Mouse (Mus musculus): Measurements from ENCODE around the gene Klrg1.
A peak's percentile ranks its signal among the peaks of the same experiment; 100 is the strongest.

Gene Klrg1

DNA sequence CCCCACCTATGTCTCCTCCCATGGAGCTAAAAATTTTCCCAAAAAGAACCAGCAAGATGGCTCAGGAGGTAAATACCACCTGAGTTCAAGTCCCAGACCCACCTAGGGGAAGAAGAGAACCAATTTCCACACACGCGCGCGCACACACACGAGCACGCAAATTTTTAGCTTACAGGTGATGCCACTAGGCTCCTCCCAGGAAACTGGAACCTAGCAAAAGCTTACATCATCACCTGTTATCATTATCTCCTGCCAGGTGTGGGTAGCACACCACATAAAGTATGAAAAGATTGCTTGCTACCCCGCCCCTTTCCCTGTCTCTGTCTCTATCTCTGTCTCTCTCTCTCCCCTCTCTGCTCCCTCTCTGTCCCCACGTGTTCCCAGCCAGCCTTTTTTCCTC, 10.4 kb upstream of the Klrg1 start:
- no peak for DNase-seq (ENCODE audit: low read depth, low spot score)

DNA sequence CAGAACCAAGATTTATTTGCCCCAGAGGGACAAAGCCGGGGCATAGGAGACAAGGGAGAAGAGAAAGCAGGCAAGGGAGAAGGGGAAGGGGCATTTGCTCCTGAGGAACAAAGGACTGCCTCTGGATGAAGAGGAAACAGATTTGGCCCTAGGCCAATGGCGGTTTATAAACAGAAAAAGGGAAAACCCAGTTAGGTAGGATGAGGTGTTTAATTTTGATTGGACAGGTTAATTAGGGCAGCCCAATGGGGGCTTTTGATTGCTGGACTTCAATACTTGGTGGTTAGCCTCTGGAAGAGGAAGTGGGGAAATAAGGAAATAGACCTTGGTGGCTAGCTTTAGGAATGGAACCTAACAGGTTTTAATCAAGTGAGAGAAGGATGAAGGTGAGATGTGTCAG, 9.5 kb upstream of the Klrg1 start:
- no peak for DNase-seq (ENCODE audit: low read depth, low spot score)

GRCm38 (mm10) chr6:122291735-122292134, 9.1 kb upstream of the Klrg1 start:
- no peak for DNase-seq (ENCODE audit: low read depth, low spot score)

DNA sequence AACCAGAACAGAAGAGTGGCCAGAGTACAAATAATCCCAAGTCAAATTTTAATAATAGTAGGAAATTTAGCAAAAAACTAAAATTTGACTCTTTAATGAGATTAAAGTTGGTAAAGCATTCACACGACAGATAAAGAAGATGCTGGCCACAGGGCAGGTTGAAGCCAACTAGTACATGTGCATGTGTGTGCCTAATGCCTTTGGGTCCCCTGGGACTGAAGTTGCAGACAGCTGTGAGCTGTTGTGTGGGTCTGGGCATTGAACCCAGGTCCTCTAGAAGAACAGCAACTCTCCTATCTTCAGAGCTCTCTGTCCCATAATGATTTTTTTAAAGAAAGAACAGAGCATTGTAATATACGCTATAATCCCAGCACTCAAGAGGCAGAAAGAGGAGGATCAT, 8.6 kb upstream of the Klrg1 start:
- DNase-seq (ENCODE audit: low read depth, low spot score): no peak

DNA sequence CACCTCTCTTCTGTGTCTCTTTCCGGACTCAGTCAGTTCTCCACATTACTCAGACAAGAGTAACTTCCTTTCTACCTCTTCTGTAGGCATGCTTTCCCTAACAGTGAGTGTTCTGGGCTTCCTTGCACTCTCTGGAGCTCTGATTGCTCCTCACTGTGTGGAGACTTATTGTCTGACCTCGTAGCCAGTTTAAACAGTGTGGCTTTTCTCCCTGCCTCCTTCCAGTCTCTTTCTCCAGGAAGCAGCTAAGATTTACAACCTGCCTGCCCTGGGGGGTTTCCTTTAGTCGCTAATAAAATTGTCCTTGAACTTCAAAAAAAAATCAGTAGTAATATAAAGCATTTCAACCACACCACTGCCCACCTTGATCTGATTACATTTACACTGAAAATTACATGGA, 7.6 kb upstream of the Klrg1 start:
- no peak for DNase-seq (ENCODE audit: low read depth, low spot score)

DNA sequence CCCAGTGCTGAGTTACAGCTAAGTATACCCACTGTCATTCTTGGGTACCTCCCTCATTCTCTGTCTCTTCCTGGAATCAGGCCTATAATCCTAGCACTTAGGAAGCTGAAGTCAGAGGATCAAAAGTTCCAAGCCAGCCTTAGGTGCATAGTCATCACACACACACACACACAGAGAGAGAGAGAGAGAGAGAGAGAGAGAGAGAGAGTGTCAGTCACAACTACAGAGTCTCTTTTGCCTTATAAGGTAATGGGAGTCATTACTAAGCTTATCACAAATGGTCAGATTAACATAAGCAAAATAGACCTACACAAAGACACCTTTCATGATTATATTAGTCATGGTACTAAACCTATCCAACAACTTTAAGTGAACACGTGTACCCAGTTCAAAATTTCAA, 6.6 kb upstream of the Klrg1 start:
- DNase-seq (ENCODE audit: low read depth, low spot score): no peak

DNA sequence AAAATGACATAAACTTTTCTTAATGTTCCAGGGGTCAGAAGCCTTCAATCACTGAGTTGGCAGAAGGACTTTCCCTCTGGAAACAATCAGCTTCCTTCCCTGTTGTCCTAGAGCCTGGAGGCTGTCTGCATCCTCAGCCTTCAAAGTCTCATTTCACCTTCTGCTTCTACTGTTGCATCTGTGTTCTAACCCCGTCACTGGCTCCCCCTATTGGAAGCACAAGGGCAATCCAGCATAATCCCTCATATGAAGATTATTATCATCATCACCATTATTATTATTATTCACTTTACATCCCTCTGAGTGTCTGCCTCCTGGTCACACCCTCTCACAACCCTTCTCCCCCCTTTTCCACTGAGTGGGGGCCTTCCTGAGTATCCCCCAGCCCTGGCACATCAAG, 5.6 kb upstream of the Klrg1 start:
- DNase-seq (ENCODE audit: low read depth, low spot score): no peak

GRCm38 (mm10) chr6:122284823-122285222, 2.1 kb upstream of the Klrg1 start:
- no peak for DNase-seq (ENCODE audit: low read depth, low spot score)

DNA sequence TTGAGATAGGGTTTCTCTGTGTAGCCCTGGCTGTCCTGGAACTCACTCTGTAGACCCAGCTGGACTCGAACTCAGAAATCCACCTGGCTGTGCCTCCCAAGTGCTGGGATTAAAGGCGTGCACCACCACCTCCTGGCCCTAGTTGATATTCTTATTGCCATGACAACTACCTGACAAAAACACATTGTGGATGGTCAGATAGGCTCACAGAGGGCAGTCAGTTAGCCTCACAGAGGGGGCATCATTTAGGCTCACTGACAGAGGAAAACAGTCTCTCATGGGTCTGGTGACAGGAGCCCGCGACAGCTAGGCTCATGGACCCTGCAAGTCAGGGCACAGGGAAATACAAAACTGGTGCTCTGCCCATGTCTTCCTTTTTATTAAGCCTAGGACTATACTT, 1.6 kb upstream of the Klrg1 start:
- no peak for DNase-seq (ENCODE audit: low read depth, low spot score)

DNA sequence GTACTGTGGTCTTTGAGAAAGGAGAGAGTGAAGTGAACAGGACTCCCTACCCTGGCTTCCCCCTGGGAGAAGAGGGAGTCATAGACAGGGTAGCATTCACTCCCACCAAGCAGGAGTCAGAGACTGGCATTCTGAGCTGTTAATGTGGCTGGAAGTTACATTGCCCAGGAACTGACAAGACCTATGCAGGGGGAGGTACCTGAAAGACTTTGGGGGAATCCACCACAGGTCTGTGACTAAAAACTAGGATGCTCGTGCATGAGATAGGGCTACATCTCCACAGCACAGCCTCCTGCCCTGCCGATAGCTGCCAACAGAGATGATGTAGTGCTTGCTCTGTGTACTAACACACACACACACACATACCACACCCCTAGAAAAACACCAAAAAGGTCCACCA, 747 bp upstream of the Klrg1 start:
- no peak for DNase-seq (ENCODE audit: low read depth, low spot score)

- DNase-seq (ENCODE audit: low read depth, low spot score): no peak
These were observed 6.1 kb downstream of the Klrg1 start for GRCm38 (mm10) chr6:122276565-122276964.

- no peak for DNase-seq (ENCODE audit: low read depth, low spot score)
These were observed 8.1 kb downstream of the Klrg1 start for GRCm38 (mm10) chr6:122274546-122274945.

DNA sequence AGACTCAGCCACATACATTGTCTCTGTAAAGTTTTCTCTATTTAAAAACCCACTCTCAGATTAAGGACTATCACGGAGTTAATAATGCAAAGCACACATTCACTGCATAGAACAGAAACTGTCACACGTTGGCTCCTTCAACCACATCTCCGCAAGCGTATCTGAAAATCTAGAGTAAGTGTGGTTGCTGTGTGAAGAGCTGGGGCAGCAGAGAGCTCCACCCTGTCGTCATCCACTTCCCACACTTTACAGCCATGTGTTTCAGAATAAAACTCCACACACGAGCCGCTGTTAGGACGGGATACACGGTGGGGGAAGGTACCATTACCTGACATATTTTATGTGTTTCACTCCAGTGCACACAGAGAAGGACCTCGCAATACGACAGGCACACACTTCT, 12.5 kb downstream of the Klrg1 start:
- no peak for DNase-seq (ENCODE audit: low read depth, low spot score)

DNA sequence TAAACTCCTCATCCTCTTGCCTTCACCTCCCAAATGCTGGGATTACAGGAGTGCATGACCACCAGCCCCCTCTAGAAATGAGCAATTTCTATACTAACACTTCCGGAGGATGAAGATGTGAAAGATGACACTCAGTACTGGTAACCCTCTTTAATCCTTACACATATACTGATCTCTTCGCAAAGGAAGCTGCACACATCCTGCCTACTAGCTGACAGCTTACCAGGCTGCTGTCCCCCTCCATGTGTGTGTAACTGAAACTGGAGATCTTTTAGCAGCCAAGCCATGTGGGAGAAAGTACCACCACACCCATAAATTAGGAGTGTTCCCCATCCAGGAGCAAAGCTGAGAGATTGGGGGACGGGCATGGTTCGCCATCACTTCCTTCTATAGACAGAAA, 13.5 kb downstream of the Klrg1 start:
- no peak for DNase-seq (ENCODE audit: low read depth, low spot score)

GRCm38 (mm10) chr6:122268561-122268960, 14.1 kb downstream of the Klrg1 start:
- peak; percentile 60 for DNase-seq (ENCODE audit: low read depth, low spot score)

DNA sequence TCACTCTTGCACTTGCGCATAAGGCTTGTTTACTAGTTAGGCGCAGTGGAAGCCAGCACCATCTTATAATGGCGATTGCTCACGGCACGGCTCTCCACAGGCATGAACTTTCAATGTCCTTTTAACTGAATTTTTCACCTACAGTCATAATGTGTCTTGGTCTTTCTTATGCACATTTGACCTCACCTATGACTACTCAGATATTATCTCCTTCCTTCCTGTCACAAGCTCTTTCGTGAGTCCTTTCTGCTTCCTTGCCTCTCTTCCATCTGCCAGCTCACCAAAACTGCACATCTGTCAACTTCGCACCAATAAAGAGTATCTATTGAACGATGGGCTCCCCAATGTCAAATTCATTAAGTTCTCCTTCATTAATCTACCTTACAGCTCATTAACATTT, 20.1 kb downstream of the Klrg1 start:
- no peak for DNase-seq (ENCODE audit: low read depth, low spot score)

GRCm38 (mm10) chr6:122252146-122252545, 30.5 kb downstream of the Klrg1 start:
- DNase-seq (ENCODE audit: low read depth, low spot score): peak; percentile 6

DNA sequence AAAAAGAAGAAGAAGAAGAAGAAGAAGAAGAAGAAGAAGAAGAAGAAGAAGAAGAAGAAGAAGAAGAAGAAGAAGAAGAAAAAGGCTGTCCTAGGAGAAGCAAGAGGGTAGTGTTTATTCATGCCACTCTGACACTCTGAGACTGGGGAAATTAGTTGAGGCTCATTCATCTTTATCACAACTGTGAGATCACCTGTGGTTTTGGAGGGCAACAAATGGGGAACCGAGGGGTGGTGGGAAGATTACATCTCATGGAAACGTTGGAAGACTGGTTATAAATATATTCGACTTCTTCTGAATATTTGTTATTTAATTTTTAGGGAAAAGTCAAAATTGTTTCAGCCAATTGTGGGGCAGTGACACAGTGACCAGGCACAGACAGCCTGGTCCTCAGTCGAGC, 32.6 kb downstream of the Klrg1 start:
- DNase-seq (ENCODE audit: low read depth, low spot score): no peak
